Mouse (Mus musculus) liver, embryonic 13.5 days (tissue): ENCODE results near the gene Dync1i2. TPM values are rescaled to one million over a fixed set of nuclear protein-coding genes. Genes with fewer than 3 reads are reported as not detected.

ENCODE experiments used
- ATAC-seq: fragments of 200-750 bp; cut with Nextera tagmentation; 2 replicates; pipeline ENCODE4 v1.8.0; 2017; ENCODE audit warnings: low read depth, mild to moderate bottlenecking, moderate number of reproducible peaks, moderate library complexity
- DNase-seq: peaks from one replicate; pipeline ENCODE4 v3.0.0; 2022
- H3K27ac ChIP-seq: fragments of 300-500 bp; sonication (generic); 2 replicates; pipeline ENCODE4 v1.5.1; 2015; ENCODE audit warnings: moderate library complexity, mild to moderate bottlenecking, inconsistent platforms
- H3K27me3 ChIP-seq: fragments of 300-500 bp; sonication (generic); 2 replicates; pipeline ENCODE4 v1.6.1; 2015; ENCODE audit warnings: mild to moderate bottlenecking, inconsistent platforms
- H3K36me3 ChIP-seq: fragments of 300-500 bp; sonication (generic); 2 replicates; pipeline ENCODE4 v1.6.1; 2015; ENCODE audit warnings: mild to moderate bottlenecking, inconsistent platforms
- H3K4me1 ChIP-seq: fragments of 300-500 bp; sonication (generic); replicated peaks from 2 replicates; pipeline ENCODE4 v1.6.1; 2015; ENCODE audit warnings: inconsistent platforms
- H3K4me2 ChIP-seq: fragments of 300-500 bp; sonication (generic); 2 replicates; pipeline ENCODE4 v1.6.1; 2015; ENCODE audit warnings: inconsistent platforms, mild to moderate bottlenecking, moderate library complexity
- H3K4me3 ChIP-seq: fragments of 300-500 bp; sonication (generic); replicated peaks from 2 replicates; pipeline ENCODE4 v1.5.1; 2015; ENCODE audit warnings: mild to moderate bottlenecking, inconsistent platforms
- H3K9ac ChIP-seq: fragments of 300-500 bp; sonication (generic); 2 replicates; pipeline ENCODE4 v1.6.1; 2015; ENCODE audit warnings: mild to moderate bottlenecking, inconsistent platforms
- H3K9me3 ChIP-seq: fragments of 300-500 bp; sonication (generic); replicated peaks from 2 replicates; pipeline ENCODE4 v1.6.1; 2016; ENCODE audit warnings: inconsistent platforms
- WGBS: fragments of 180-500 bp; shearing (Covaris S2); methylation state at CpG from one replicate; pipeline ENCODE4 v1.1.7; 2015; ENCODE audit not compliant: insufficient replicate concordance; 5-methylcytosine and 5-hydroxymethylcytosine counted together
- polyA plus RNA-seq: library from polyadenylated mRNA; unstranded; fragments of >200 nt; fragmentation: Nextera tagmentation; extraction: Ambion mirVana; gene quantifications from 2 replicates; pipeline ENCODE4 v1.2.1, GENCODE M21; 2015

The Dync1i2 gene
- polyA plus RNA-seq = 30.9 and 42.0 TPM in 2 replicates

DNA sequence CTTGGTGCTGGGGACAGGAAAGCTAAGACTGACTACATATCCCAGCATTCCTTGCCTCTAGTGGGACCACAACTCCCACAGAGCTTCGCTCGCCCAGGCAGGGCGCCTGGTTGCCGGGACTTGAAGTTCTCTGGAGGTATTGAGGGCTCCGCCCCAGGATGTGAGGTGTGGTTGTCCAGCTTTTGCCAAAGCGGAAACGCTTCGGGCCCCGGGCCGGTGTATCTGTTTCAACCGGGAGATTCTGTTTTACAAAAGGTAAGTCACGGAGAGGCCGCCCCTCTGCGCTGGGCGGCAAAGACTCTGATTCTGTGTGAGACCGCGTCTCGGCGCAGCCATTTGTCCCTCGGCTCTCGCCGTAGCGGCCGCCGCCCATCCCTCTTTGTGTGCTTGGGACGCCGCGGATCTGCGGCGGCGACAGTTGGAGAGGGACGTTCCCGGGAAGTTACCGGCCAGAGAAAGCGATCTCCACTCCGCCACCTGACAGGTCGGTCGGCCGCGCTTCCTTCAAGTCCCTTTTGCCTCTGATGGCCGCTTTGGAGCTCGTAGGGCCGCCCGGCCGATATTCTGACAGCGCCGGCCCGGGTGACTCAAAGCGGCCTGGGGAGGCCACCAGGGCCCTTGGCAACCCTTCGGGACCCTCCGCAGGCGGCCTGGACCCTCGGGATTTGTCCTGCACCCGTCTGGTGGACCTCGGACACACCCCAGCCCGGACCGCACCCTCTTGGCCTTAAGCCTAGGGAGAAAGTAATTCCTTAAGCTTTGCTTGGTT lies at the start of gene Dync1i2:
Dync1i2 (plus strand) TSS at position 116 of the 769 bp plus-strand sequence.
- Histone ChIP-seq H3K36me3 (peaks cover 14% of the 10 kb centered on the region), H3K4me3 (peak within 1 kb of the TSS; percentile 99), H3K9ac (peak within 1 kb of the TSS; percentile 96), H3K27ac (peak within 1 kb of the TSS; percentile 88), H3K4me1 (peaks cover 21% of the 10 kb centered on the region), H3K9me3 (no peaks in the 10 kb centered on the region), H3K4me2 (peak within 1 kb of the TSS; percentile 71), H3K27me3 (no peaks in the 10 kb centered on the region)
- under 1% methylated on average over 57 of the region's 57 CpGs for WGBS
- ATAC-seq = peak; percentile 99
- peak; percentile 90 for DNase-seq

DNA sequence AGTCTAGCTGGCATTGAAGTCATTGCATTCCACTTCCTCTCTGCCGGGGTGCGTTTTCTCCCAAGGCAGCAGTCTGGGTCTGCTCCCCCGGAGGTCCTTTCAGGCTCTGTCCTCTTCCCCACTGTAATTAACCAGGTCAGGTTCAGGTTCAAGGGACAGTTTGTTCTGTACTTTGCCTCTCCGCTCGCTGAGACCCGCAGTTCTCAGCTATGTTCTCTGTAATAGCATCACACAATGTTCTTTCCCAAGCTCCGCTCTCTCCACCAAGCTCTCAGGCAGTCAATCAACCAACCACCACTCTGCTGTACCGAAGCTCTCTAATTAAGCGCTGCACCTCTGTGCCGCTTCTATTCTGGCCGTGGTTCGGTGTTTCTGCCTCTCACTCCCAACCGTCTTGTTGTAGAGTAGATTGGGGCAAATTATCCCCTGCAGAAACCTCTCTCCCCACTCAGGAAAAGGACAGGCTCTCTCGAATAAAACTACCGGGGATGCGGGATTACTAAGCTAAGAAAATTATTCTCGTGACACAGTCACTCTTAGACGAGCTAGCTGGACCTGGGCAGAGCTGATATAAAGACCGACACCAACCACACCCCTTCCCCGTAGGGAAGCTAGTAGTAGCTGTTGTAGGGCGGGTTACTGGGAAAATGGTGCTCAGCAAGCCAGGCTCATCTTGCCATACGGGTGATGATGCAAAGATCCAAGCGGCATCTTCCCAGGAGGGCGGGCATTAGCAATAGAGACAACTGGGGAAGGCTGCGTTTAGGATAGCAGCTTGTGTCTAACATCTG lies 48.5 kb upstream of the Dync1i2 start:
- Histone ChIP-seq H3K27ac (peak overlapping the region; percentile 69), H3K27me3 (0 out of 2 replicates have a peak, but pooled peaks cover 4% of the 10 kb centered on the region), H3K4me2 (peak overlapping the region; percentile 42), H3K4me3 (0 out of 2 replicates have a peak overlapping the region, but pooled peaks have one; percentile 7), H3K9ac (peak overlapping the region; percentile 10), H3K9me3 (no peaks in the 10 kb centered on the region), H3K36me3 (no peaks in the 10 kb centered on the region), H3K4me1 (peaks cover 36% of the 10 kb centered on the region)
- WGBS = 54% methylated on average over 25 of the region's 25 CpGs
- DNase-seq = peak; percentile 59
- ATAC-seq = peak; percentile 91

DNA sequence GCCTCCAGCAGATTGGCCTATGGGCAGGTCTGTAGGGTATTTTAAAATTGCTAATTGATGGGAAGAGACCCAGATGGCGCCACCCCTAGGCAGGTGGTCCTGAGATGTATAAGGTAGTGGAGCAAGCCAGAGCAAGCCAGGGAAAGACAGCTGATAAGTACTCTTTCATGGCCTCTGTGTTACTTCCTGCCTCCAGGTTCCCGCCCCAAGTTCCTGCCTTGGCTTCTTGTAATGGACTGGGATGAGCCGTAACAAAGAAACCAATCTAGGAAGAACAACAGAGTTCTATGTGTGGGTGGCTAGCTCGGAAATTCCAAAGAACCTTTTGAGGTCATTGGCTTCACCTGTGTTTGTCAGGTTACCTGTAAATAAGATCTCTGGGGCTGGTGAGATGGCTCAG lies 44.3 kb upstream of the Dync1i2 start:
- 67% methylated on average over 4 of the region's 4 CpGs for WGBS
- no peak overlapping the region for H3K4me3 ChIP-seq
- no peak for ATAC-seq

DNA sequence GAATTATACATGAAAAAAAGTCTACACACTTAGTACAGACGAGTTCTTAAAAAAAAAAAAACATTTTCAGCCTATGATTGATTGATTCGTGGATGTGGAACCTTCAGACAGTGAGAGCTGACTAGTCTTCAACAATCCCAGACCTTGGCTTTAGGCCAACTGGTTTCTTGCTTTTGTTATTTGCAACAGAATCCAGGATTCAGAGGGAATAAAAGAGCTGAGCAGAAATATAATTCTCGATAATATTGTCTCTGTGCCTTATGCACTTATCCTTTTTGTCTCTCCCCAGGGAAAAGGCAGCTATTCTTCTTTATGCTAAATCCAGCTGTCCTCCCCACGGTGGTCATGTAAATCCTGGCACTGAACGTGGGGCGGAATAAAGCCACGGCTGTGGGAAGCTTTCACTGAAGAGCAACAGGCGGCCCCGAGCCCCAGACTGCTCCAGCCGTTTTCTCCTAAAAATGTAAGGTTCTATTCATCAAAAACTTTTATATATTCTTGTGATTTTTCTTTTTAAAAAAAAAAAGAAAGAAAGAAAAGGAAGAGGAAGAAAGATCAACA lies 43.0 kb upstream of the Dync1i2 start:
- no peaks in the 10 kb centered on the region for H3K9me3 ChIP-seq
- H3K27ac ChIP-seq = no peak overlapping the region
- H3K4me1 ChIP-seq = peaks cover 14% of the 10 kb centered on the region
- no peaks in the 10 kb centered on the region for H3K36me3 ChIP-seq
- no peak for DNase-seq
- H3K4me2 ChIP-seq = no peak overlapping the region
- H3K4me3 ChIP-seq = no peak overlapping the region
- no peak overlapping the region for H3K9ac ChIP-seq
- WGBS = 66% methylated on average over 10 of the region's 10 CpGs
- no peak for ATAC-seq
- H3K27me3 ChIP-seq = 0 out of 2 replicates have a peak, but pooled peaks cover 4% of the 10 kb centered on the region

More for the DNA sequence above, 44.3 kb upstream of the Dync1i2 start:
- Histone ChIP-seq H3K9ac (no peak overlapping the region), H3K9me3 (no peaks in the 10 kb centered on the region), H3K27me3 (0 out of 2 replicates have a peak, but pooled peaks cover 4% of the 10 kb centered on the region), H3K4me1 (peaks cover 19% of the 10 kb centered on the region), H3K27ac (no peak overlapping the region), H3K36me3 (no peaks in the 10 kb centered on the region), H3K4me2 (no peak overlapping the region)
- no peak for DNase-seq

DNA sequence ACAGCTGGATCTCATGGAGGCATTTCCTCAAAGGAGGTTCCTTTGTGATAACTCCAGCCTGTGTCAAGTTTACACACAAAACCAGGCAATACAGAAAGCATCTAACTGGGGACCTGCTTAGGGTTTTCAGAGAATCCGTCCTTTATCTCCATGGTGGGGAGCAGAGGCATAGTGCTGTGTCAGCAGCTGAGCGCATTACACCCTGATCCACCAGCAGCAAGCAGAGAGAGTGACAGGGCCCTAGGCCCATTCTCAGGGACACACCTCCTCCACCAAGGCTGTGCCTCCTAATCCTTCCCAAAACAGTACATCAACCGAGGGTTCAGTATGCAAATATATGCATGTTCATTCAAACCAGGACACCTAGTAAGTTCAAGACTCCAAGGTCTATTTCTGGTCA lies 38.5 kb upstream of the Dync1i2 start:
- H3K4me2 ChIP-seq = no peak overlapping the region
- DNase-seq (peak; percentile 37), ATAC-seq (peak; percentile 65; the same call in 1 of the 2 replicates)
- H3K36me3 ChIP-seq = no peaks in the 10 kb centered on the region
- H3K27me3 ChIP-seq = no peaks in the 10 kb centered on the region
- peaks cover 28% of the 10 kb centered on the region for H3K4me1 ChIP-seq
- H3K9ac ChIP-seq = no peak overlapping the region
- no peak overlapping the region for H3K27ac ChIP-seq
- 37% methylated on average over 3 of the region's 3 CpGs for WGBS
- H3K4me3 ChIP-seq = no peak overlapping the region
- no peaks in the 10 kb centered on the region for H3K9me3 ChIP-seq

DNA sequence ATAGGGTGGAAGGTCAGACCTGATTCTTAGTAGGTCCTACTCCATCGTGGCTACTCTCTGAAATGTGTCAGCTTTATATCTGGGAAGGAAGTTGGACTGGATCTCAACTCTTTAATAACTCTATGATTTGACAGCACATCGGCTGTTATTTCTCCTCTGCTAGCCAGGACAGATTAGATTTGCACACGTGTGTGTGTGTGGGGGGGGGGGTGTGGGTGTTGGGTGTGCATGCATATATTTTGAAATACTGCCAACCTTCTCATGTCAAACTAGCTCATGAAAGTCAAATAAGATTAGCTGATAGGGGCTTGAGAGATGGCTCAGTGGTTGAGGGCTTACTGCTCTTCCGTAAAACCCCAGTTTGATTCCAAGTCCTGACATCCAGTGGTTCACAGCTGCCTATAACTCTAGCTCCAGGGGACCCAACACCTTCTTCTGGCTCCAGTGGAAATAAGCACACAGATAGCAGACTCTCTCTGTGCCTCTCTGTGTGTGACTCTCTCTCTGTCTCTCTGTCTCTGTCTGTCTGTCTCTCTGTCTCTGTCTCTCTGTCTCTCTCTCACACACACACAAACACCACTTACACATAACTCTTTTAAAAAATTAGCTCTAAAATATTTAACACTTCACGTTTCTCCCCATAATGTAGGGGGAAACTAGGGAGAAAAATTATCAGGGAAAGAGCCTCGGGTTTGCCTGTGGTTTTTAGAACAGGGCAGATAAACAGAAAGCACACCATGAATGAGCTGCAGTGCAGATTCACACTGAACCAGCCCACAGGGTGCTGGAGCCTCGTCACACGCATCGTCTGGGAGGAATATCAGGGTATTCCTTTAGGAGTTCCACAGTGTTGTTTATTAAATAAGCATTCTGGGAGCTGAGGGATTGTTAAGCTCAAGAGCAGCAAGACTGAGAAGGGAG lies 34.9 kb upstream of the Dync1i2 start:
- no peak for DNase-seq

DNA sequence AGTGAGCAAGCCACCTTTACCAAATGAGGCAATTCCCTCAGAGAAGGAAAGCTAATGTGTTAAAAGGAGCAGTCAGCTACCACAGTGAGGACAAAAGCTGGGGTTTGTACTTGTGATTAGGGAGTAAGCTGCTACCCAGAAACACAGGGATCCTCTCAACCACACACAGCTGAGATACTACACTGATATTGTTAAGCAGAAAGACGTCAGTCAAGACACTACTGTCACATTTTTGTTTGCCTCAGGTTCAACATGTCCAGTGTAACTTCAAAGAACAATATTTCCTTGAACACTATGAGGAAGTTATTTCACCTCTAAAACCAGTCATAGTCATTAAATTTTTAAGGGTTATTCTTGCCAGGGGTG lies 34.3 kb upstream of the Dync1i2 start:
- no peaks in the 10 kb centered on the region for H3K9me3 ChIP-seq
- H3K9ac ChIP-seq = no peak overlapping the region
- 20% methylated on average over 1 of the region's 1 CpGs for WGBS
- ATAC-seq = no peak
- H3K36me3 ChIP-seq = no peaks in the 10 kb centered on the region
- peaks cover 2% of the 10 kb centered on the region; the same call in 1 of the 2 replicates for H3K27me3 ChIP-seq
- DNase-seq = no peak
- H3K27ac ChIP-seq = no peak overlapping the region
- peaks cover 28% of the 10 kb centered on the region for H3K4me1 ChIP-seq
- H3K4me2 ChIP-seq = peak overlapping the region; percentile 32
- H3K4me3 ChIP-seq = no peak overlapping the region

More for the DNA sequence above, 34.9 kb upstream of the Dync1i2 start:
- H3K4me1 ChIP-seq = peaks cover 28% of the 10 kb centered on the region
- H3K4me2 ChIP-seq = peak overlapping the region; percentile 32
- H3K27me3 ChIP-seq = peaks cover 2% of the 10 kb centered on the region; the same call in 1 of the 2 replicates
- 0 out of 2 replicates have a peak overlapping the region, but pooled peaks have one; percentile 28 for H3K9ac ChIP-seq
- H3K27ac ChIP-seq = no peak overlapping the region
- no peak overlapping the region for H3K4me3 ChIP-seq
- ATAC-seq = no peak
- no peaks in the 10 kb centered on the region for H3K36me3 ChIP-seq
- 28% methylated on average over 9 of the region's 9 CpGs for WGBS
- H3K9me3 ChIP-seq = no peaks in the 10 kb centered on the region

DNA sequence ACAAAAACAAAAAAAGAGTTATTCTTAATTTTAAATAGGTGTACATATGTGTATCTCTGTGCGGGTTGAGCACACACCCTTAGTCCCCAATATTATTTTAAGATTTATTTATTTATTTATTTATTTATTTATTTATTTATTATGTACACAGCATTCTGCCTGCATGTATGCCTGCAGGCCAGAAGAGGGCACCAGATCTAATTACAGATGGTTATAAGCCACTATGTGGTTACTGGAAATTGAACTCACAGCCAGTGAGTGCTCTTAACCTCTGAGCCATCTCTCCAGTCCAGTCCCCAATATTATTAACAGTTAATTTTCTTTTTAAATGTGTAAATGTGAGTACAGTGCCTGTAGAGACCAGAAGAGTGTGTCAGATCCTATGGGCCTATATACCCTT lies 33.7 kb upstream of the Dync1i2 start:
- Histone ChIP-seq H3K4me1 (peaks cover 27% of the 10 kb centered on the region), H3K27ac (no peak overlapping the region), H3K4me2 (no peak overlapping the region), H3K4me3 (no peak overlapping the region), H3K27me3 (peaks cover 2% of the 10 kb centered on the region; the same call in 1 of the 2 replicates), H3K9ac (no peak overlapping the region), H3K36me3 (no peaks in the 10 kb centered on the region), H3K9me3 (no peaks in the 10 kb centered on the region)
- ATAC-seq = no peak
- no peak for DNase-seq
- WGBS = 86% methylated on average over 1 of the region's 1 CpGs

DNA sequence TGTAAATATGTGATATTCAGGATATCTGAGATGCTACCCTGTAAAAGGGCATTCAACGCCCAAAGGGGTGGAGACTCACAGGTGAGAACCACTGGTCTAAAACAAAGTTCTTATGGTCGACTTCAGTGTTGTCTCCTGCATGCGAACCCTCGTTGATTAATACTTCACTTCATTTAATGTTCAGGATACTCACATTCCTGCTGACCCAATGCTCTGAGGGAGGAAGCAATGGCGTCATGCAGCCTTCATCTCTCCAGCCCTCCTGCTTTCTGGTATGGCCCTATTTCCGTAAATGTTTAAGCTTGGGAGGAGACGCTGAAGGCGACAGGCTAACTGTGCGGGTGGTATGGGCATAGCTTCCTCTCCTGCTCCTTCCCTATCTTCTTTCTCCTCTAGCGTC lies 31.8 kb upstream of the Dync1i2 start:
- ATAC-seq (no peak), DNase-seq (no peak)
- no peak overlapping the region for H3K9ac ChIP-seq
- peaks cover 11% of the 10 kb centered on the region for H3K4me1 ChIP-seq
- H3K27ac ChIP-seq = no peak overlapping the region
- H3K9me3 ChIP-seq = no peaks in the 10 kb centered on the region
- no peak overlapping the region for H3K4me3 ChIP-seq
- H3K36me3 ChIP-seq = no peaks in the 10 kb centered on the region
- H3K4me2 ChIP-seq = no peak overlapping the region
- peaks cover 2% of the 10 kb centered on the region for H3K27me3 ChIP-seq
- WGBS = 74% methylated on average over 10 of the region's 10 CpGs

DNA sequence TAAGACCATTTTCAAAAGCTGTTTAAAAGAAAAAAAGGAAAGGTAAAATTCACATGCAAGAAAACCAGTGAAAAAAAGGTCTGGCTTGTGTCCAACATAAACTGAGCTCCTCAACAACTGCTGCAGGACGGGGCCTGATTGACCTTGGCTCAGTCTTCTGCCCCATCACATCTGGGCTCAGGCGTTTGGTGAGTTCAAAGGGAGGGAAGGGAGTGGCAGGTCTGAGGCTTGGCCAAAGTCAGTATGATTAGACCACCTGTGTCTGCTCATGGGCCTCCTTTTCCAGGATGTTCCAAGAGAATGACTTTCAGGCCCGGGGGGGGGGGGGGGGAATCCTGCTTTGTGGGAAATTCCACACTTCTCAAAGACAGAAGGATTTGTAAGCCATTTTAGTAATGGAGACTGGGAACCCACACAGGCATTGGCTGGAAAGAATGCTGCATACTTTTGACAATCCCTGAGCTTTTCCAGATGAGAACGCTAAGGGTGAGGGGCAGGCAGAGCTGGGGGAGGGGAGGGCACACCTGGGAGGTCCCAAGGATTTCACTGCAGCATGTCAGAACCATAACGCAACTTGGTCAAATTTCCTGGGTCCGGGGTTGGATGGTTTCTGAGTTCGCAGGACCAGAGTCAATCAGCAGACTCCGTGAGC lies 30.8 kb upstream of the Dync1i2 start:
- H3K9ac ChIP-seq = no peak overlapping the region
- H3K27me3 ChIP-seq = peaks cover 2% of the 10 kb centered on the region
- WGBS = 56% methylated on average over 8 of the region's 8 CpGs
- no peaks in the 10 kb centered on the region for H3K36me3 ChIP-seq
- peaks cover 11% of the 10 kb centered on the region for H3K4me1 ChIP-seq
- H3K4me3 ChIP-seq = no peak overlapping the region
- H3K4me2 ChIP-seq = no peak overlapping the region
- ATAC-seq (no peak), DNase-seq (no peak)
- no peak overlapping the region for H3K27ac ChIP-seq
- H3K9me3 ChIP-seq = no peaks in the 10 kb centered on the region
